Mouse (Mus musculus): ENCODE data around the gene Man2a2.

DNA sequence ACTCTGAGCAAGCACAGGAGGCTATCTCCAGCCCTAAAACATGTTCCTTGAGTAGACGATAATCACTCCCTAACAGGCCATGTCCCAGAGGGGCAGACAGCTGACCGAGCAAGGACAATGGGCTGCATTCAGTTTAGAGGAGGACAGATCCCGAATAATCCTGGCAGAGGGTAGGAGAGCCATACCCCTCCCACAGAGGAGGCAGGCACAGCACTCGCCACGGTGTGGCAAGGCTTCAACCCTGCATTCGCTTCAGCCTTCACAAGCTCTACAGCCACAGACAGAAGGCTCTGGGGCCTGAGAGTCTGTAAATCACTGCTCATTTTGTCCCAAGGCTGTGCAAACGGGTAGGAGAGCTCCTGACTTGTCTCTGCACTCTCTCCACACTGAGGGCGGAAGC, 14.0 kb downstream of the Man2a2 start:
- no peak for TF ChIP-seq POLR2A (IDR thresholded peaks at IDR 0.05; ENCODE audit: borderline replicate concordance, extremely low read depth, low read depth, low read length)
- no peak for TF ChIP-seq CTCF (IDR thresholded peaks at IDR 0.05; ENCODE audit: insufficient read depth, low read length)
